Mouse (Mus musculus) fat pad, adult 2 months (tissue): ENCODE measurements around the gene Ctnna3.
"Not testable (repeated sequence)": the region's sequence is repeated elsewhere in the genome, so short reads cannot be mapped to it uniquely, and the experiment has no call there.

ENCODE experiments used
- DNase-seq: peaks from one replicate; pipeline ENCODE4 v3.0.0-alpha.2; 2011; ENCODE audit warnings: low read depth, low spot score; ENCODE audit errors: extremely low read depth

The Ctnna3 gene

DNA sequence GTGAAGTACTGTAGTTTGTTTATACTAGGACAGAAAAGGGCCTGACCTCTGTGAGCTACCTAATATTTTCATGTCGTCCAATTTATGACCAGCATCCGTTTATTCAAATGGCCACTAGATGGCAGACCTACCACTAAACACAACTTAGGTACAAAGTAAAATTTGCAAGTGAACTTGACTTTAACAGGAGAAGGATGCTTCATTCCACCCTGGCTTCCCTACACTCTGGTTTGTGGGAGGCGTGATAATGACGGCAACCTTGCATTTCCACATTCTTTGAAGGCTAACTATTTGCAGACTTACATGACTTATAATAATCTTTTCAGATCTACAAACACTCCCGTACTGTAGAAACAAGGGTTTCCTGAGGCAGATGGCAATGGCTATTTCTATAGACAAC lies 1320.9 kb downstream of the Ctnna3 start:
- DNase-seq: no peak

DNA sequence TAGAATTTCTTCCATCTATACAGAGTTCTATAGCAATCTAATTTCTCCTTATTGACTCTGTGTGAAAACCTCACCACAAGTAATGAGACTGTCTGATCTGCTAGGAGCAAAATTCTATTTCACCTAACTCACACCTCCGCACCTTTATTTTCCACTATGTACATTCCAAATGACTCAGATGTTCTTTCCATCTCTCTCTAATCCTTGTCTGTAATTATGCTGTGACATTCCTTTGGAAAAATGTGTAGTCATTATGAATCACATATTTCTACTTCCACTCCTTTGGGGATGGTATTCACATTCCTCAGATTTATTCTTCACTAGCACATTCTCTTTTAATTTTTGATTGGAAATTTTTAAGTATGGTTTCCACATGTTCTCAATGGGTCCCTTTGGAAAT lies 1406.4 kb downstream of the Ctnna3 start:
- DNase-seq: no peak

DNA sequence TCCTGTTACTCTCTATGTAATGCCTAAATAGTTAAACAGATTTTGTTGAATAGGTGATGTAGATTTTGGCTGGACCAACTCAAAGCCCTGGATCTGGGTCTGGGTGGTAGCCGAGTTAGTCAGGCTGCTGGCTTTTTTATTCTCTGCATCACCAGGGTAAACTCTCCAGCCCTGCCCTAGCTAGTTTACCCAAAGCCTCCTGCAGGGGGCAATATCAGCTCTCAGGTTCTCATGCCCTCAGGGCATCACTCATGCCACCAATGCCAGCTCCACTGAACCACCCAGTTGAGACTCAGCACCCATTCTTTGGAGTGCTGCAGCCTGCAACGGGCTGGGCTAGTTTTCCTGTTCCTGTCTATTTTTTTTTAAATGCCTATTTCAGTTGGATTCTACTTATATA lies 1431.5 kb downstream of the Ctnna3 start:
- DNase-seq: no peak

DNA sequence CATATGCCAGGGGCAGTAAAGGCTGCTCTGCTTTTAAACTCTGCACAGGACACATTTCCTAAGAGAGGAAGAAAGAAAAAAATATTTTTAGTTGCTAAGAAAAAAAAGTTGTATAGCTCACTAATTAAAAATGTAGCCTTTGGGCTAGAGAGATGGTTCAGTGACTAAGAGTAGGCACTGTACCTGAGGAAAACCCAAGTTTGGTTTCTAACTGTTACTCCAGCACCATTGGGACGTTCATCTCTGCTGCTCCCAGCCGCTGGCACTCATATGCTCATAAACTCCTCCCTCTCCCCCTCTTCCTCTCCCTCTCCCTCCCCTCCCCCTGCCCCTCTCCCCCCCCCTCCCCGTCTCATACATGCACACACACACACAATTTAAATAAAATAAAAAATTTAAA lies 1441.0 kb downstream of the Ctnna3 start:
- DNase-seq: no peak

DNA sequence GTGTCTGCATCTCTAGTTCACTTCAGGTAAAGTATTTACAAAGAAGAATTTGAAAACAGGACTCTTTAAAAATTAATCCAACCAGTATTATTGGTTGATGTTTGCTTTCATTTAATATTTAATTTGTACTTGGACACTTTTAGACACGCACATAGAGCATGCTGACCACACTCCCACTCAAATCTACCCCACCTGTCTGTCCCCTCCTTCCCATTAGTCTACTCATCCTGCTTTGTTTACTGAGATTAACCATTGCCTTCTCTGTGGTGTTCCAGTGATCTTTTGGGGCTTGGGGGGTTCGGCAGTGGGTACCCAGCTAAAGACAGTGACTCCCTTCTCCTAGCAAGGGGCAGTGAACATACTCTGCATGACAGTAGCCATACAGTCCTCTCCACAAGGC lies 1446.6 kb downstream of the Ctnna3 start:
- DNase-seq: no peak

DNA sequence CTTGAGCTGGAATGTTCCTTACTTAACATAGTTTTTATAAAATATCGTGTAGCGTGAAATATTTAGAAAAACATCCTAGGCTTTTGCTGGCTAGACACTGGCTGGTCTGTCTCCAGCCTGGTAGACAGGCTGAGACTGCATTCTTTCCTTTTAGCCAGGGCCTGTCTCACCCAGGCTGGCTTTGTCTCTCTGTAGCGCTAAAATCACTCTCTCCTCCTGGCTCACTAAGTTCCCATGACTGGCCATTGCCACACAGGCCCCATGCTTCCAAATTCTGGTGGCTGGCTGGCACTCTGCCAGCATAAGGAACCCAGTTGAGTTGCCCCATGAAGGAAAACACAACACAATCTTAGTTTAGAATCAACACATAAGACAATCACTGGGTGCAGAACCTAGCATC lies 1450.0 kb downstream of the Ctnna3 start:
- no peak for DNase-seq

DNA sequence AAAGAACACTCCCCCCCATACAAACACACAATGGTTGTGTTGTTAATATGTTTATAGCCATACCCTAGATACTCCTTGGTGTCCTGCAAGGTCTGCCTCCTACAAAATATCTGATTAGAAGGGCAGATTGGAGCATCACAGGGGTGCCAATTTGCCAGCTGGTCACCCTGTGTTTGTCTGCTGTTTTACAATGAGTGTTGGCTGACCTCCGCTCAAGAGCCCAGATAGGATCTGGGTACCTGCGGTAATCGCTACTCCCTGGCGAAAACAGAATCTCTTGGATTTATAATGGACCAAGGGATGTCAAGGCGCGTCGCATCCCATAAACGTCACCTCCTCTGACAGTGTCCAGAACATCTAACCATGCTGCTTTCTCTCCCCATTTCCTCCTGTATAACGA lies 1457.0 kb downstream of the Ctnna3 start:
- no peak for DNase-seq

DNA sequence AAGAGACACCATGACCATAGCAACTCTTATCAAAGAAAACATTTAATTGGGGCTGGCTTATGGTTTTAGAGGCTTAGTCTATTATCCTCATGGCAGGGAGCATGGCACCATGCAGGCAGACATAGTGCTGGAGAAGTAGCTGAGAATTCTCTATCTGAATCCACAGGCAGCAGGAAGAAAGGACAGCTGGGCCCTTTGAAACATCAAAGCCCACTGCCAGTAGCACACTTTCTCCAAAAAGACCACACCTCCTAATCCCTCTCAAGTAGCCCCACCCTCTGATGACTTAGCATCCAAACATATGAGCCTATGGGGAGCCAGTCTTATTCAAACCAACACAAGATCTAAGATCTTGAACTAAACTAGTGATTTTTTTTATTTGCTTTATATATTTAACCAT lies 1462.6 kb downstream of the Ctnna3 start:
- DNase-seq: no peak

DNA sequence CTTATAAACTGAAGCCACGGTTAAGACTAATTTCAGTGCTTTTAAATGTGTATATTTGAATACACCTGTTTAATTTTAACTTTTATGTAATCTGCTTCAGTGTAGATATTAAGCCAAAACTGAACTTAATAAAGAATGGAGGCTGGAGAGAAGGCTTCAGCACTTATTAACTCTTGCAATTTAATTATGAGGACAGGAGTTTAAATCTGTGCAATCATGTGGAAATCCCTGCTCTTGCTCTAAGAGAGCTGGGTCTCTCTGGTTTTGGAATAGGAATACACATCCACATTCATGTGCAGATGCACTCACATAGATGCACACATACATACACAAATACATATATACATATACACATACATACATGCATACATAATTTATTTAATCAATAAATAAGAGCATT lies 1468.8 kb downstream of the Ctnna3 start:
- DNase-seq: no peak

DNA sequence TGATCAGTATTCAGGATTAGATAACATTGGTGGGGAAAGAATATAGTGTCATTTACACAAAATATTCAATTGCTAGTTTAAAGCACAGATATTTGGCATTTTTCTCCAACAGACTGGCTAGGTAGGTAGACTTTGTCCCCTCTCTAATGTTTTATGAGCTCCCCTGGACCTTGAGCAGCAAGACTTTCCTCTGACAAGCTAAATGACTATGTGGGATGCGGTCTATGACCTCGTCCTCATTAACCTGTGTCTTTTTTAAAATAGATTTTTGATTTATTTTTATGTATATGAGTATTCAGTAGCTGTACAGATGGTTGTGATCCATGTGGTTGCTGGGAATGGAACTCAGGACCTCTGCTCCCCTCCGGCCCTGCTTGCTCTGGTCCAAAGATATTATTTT lies 1471.8 kb downstream of the Ctnna3 start:
- no peak for DNase-seq

DNA sequence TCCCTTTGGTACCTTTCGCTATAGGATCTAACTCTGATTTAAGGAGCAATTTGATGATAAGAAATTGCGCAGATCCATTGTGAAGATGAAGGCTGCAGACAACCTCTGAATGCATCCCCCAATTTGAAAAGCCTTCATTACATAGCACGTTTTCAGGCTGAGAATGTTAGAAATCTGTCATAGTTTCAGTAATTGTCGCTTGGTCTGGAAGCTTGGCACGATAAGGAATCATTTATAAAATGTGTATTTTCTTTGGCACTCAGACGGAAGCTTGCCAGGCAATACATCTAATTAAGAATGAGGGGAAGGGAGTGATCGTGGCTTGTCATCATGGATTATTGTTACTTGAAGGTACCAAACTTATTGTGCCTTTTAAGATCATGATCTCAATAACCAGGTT lies 1511.1 kb downstream of the Ctnna3 start:
- no peak for DNase-seq

DNA sequence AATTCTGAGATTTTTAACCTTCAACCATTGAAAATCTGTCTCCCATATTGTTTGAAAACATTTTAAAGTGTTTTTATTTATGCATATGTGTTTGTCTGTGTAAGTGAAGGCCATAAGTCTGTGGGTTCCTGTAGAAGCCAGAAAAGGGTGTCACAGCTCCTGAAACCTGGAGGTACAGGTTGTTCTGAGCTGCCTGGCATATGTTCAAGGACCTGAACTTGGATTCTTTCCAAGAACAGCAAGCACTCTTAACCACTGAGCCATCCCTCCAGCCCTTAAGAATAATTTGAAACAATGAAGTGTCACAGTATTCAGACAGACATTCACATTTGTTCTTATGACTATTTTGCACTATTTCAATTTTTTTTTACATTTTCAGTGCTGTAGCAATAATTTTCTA lies 1528.5 kb downstream of the Ctnna3 start:
- no peak for DNase-seq

DNA sequence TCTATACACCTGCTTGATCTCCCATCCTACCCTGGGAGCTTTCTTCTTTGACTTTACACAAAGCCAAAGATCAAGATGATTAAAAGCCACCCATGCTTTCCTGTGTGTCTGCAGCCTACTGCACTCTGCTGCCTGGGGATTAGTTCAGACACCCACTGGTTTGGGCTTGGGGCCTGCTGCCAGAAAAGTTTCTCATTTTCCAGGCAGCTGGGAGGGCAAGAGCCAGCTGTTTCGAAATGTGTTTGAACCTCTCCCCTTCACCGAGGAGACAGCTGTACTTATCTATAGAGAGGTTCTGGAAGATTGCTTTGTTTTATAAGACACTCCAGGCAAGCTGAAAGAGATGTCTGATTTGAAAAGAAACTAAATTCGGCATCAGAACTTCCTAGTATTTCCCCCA lies 1563.0 kb downstream of the Ctnna3 start:
- DNase-seq: no peak

DNA sequence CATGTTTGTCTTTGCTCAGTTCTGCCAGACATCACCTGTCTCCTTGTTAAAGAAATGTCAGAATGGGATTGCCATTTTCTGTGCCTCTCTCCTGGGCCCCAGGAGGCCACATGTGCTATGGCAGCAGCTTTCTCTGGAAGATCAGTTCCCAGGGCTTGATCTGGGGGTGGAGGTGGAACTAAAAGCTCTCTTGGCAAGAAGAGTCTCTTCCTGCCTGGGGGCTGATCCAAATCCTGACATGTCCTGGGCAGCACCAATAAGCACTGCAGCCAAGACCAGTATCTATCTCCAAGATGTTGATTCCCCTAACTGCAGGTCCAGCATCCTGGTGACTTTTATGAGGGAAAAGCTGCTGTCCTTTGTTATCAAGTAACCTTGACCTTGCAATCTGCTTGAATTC lies 1583.6 kb downstream of the Ctnna3 start:
- no peak for DNase-seq

DNA sequence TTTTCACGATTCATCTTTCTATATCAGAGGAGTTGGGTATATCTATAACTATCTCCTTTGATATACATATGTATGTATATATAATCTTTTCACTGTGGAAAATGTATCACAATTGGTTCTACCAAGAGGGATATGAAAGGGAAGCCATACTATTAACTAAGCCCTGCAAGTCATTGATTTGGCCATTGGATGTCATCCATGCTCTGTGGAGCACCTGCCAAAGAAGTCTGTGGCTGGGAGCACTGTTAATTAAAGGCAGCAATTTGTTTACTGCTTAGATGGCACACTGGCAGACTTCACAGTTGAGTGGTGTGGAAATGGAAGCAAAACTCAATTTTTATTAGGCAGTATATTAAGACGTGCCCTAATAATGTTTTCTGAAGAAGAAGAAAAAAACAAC lies 1592.8 kb downstream of the Ctnna3 start:
- no peak for DNase-seq

DNA sequence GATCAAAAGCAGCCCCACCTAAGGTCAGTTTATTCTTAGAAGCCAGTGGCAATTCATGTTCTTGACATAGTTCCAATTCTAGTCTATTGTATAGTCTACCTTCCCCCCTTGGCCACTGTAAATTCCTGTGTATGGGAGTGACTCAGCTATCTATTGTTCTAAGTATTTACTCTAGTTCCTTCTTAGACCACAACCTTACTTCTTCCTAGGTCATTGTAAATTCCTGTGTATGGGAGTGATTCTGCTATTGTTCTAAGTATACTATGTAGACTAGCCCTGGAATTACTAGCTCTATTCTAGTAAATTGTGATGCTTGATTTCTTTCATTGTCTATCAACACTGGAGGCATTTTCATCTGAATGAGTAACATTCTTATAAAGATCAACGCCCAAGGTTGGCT lies 1603.6 kb downstream of the Ctnna3 start:
- not testable (repeated sequence) for DNase-seq
